Mouse (Mus musculus) CH12.LX (cell line): ENCODE measurements around the gene Mb. TPM values are rescaled to one million over a fixed set of nuclear protein-coding genes. Genes with fewer than 3 reads are reported as not detected.

Source experiments
- DNase-seq: peaks from one replicate; pipeline ENCODE4 v3.0.0-alpha.2; 2013; ENCODE audit errors: extremely low read depth
- H3K27ac ChIP-seq: 2 replicates; pipeline ENCODE4 v1.5.1; 2012; ENCODE audit warnings: low read depth, mild to moderate bottlenecking, control low read depth, moderate library complexity; ENCODE audit not compliant: insufficient read depth
- H3K27me3 ChIP-seq: replicated peaks from 2 replicates; pipeline ENCODE3; 2012; ENCODE audit warnings: inconsistent platforms
- H3K36me3 ChIP-seq, 2 experiments: replicated peaks in 1 of 2; 2 replicates each; pipeline versions ENCODE3 to v1.6.1; 2012; ENCODE audit warnings: inconsistent platforms in 1 of 2, low read length in 1 of 2, mild to moderate bottlenecking in 1 of 2, mixed read lengths in 1 of 2, moderate library complexity in 1 of 2; ENCODE audit not compliant: control insufficient read depth in 1 of 2, insufficient read depth in 1 of 2
- H3K4me1 ChIP-seq, 2 experiments: 2 replicates each; pipeline ENCODE4 v1.6.1; 2012; ENCODE audit warnings: inconsistent platforms in 1 of 2, moderate library complexity in 1 of 2; ENCODE audit not compliant: insufficient read depth in 2 of 2, control insufficient read depth in 1 of 2
- H3K4me2 ChIP-seq: 2 replicates; pipeline ENCODE4 v1.6.1; 2012; ENCODE audit warnings: low read depth, mild to moderate bottlenecking, control low read depth; ENCODE audit not compliant: poor library complexity, insufficient read depth, severe bottlenecking
- H3K4me3 ChIP-seq, 3 experiments: fragments of 150-350 bp in 1 of 3; sonication (generic) in 1 of 3; replicated peaks in 1 of 3; 2 replicates each; pipeline versions ENCODE3 to v1.5.1; 2011 to 2012; ENCODE audit warnings: low read depth in 2 of 3, low read length in 2 of 3, mild to moderate bottlenecking in 2 of 3, moderate library complexity in 2 of 3, control low read depth in 1 of 3, improper control_type of control experiment in 1 of 3, inconsistent platforms in 1 of 3, mixed read lengths in 1 of 3; ENCODE audit not compliant: poor library complexity in 1 of 3
- H3K79me2 ChIP-seq: replicated peaks from 2 replicates; pipeline ENCODE4 v1.6.1; 2012; ENCODE audit warnings: mild to moderate bottlenecking, moderate library complexity; ENCODE audit not compliant: control insufficient read depth, poor library complexity, insufficient read depth, severe bottlenecking; ENCODE audit errors: extremely low read depth
- H3K9ac ChIP-seq: 2 replicates; pipeline ENCODE4 v1.6.1; 2012; ENCODE audit warnings: low read depth, mild to moderate bottlenecking, control low read depth, moderate library complexity; ENCODE audit not compliant: insufficient read depth
- H3K9me3 ChIP-seq: replicated peaks from 2 replicates; pipeline ENCODE3; 2012; ENCODE audit warnings: low read length, inconsistent platforms, mixed read lengths
- CTCF ChIP-seq, 2 experiments: IDR thresholded peaks in 1 of 2; conservative IDR thresholded peaks in 1 of 2; 2 replicates each; pipeline ENCODE4 v1.5.1; 2011 to 2012; ENCODE audit warnings: low read depth in 2 of 2, low read length in 2 of 2, improper control_type of control experiment in 1 of 2, inconsistent platforms in 1 of 2, mild to moderate bottlenecking in 1 of 2, moderate library complexity in 1 of 2
- E2F4 ChIP-seq: IDR thresholded peaks from 2 replicates; pipeline ENCODE4 v1.6.1; 2011; ENCODE audit warnings: low read depth, low read length, improper control_type of control experiment; ENCODE audit not compliant: insufficient replicate concordance
- ETS1 ChIP-seq: conservative IDR thresholded peaks from 2 replicates; pipeline ENCODE4 v1.6.1; 2012; ENCODE audit warnings: low read depth, mild to moderate bottlenecking, inconsistent platforms, low read length, improper control_type of control experiment, moderate library complexity
- JUN ChIP-seq: IDR thresholded peaks from 2 replicates; pipeline ENCODE4 v1.6.1; 2011; ENCODE audit warnings: low read depth, mild to moderate bottlenecking, low read length, improper control_type of control experiment, moderate library complexity; ENCODE audit not compliant: insufficient read depth
- JUND ChIP-seq: conservative IDR thresholded peaks from 2 replicates; pipeline ENCODE4 v1.6.1; 2011; ENCODE audit warnings: low read depth, low read length, improper control_type of control experiment
- MAZ ChIP-seq: IDR thresholded peaks from 2 replicates; pipeline ENCODE4 v1.6.1; 2012; ENCODE audit warnings: low read depth, mild to moderate bottlenecking, inconsistent platforms, low read length, improper control_type of control experiment, moderate library complexity
- NELFE ChIP-seq: IDR thresholded peaks from 2 replicates; pipeline ENCODE4 v1.6.1; 2011; ENCODE audit warnings: low read depth, low read length, improper control_type of control experiment
- PAX5 ChIP-seq: IDR thresholded peaks from 2 replicates; pipeline ENCODE4 v1.6.1; 2012; ENCODE audit warnings: low read length, inconsistent platforms, mixed read lengths
- RAD21 ChIP-seq: IDR thresholded peaks from 2 replicates; pipeline ENCODE4 v1.6.1; 2011; ENCODE audit warnings: low read depth, mild to moderate bottlenecking, low read length, improper control_type of control experiment, moderate library complexity
- SIN3A ChIP-seq: IDR thresholded peaks from 2 replicates; pipeline ENCODE4 v1.6.1; 2012; ENCODE audit warnings: low read length, improper control_type of control experiment, inconsistent platforms
- UBTF ChIP-seq: IDR thresholded peaks from 2 replicates; pipeline ENCODE4 v1.6.1; 2012; ENCODE audit warnings: low read depth, mild to moderate bottlenecking, inconsistent platforms, low read length, improper control_type of control experiment, moderate library complexity
- USF1 ChIP-seq: IDR thresholded peaks from 2 replicates; pipeline ENCODE4 v1.6.1; 2014; ENCODE audit warnings: low read depth, mild to moderate bottlenecking, inconsistent platforms, low read length, improper control_type of control experiment
- USF2 ChIP-seq: conservative IDR thresholded peaks from 2 replicates; pipeline ENCODE4 v1.6.1; 2011; ENCODE audit warnings: low read depth, low read length, improper control_type of control experiment
- ZKSCAN1 ChIP-seq: IDR thresholded peaks from 2 replicates; pipeline ENCODE4 v1.6.1; 2012; ENCODE audit warnings: low read depth, inconsistent platforms, low read length, improper control_type of control experiment, borderline replicate concordance
- ZNF384 ChIP-seq: IDR thresholded peaks from 2 replicates; pipeline ENCODE4 v1.6.1; 2012; ENCODE audit warnings: low read depth, low read length, improper control_type of control experiment, inconsistent platforms
- dilution Hi-C: fragments of 300-500 bp; cut with MboI; formaldehyde crosslinking; loops from 2 replicates; pipeline ENCODE4 v1.14.3; 2020; ENCODE audit warnings: low sequenced_read_pairs; ENCODE audit not compliant: extremely low pct_unique_long_range_greater_than_20kb, extremely low pct_ligation_motif_present
- in situ Hi-C: fragments of 300-500 bp; cut with MboI; formaldehyde crosslinking; loops from 3 replicates; pipeline ENCODE4 v1.14.3; 2019; ENCODE audit warnings: low sequenced_read_pairs, low pct_ligation_motif_present, low pct_unique_long_range_greater_than_20kb, mixed read lengths
- polyA plus RNA-seq: library from polyadenylated mRNA; unstranded; fragments of >175 nt; gene quantifications from 2 replicates; pipeline ENCODE4 v1.2.1, GENCODE M21; 2012; ENCODE audit warnings: low read depth; ENCODE audit not compliant: insufficient read length
- total RNA-seq, 2 experiments: library from RNA; depleted of rRNA; stranded (reverse); fragments of 300-350 nt in 1 of 2; fragments of >200 nt in 1 of 2; gene quantifications; 2 replicates each; pipeline ENCODE4 v1.2.3; 2012 to 2014

Mb gene
- total and polyA plus RNA-seq, 3 experiments, result not detected

GRCm38 (mm10) chr15:77044597-77045320 is 5.7 kb downstream of the Mb start, which contains the start of gene Apol6:
Gene Apol6 (plus strand): TSS chr15:77044729.
- dilution Hi-C loops, result no loop called here

DNA sequence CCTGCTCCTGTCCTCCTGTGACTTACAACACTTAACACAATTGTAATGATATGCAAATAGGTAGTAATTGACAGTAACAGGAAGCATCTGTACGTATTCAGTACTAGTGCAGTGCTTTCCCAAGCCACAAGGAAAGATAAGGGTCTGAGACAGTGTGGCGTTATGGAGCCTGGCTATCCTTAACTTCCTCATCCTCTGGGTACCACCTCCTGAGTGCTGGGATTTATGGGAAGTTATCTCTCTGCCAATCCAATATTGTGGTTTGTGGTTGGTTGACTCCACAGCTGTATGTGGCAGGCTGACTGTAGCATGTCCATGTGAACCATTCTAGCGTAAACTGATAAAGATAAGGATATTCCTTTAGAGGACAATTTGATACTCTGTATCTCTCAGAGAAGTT is 9.7 kb downstream of the Mb start:
- H3K9me3 ChIP-seq, result peaks cover 2% of the 10 kb centered on the region
- TF ChIP-seq RAD21 (no peak), MAZ (no peak), ZKSCAN1 (no peak), E2F4 (no peak)
- TF ChIP-seq, all 38 proteins: peak for 0
- Histone ChIP-seq H3K27me3 (peaks cover 73% of the 10 kb centered on the region), H3K4me3 (no peak overlapping the region), H3K27ac (no peak overlapping the region), H3K4me2 (no peak overlapping the region), H3K4me1 (0 out of 4 replicates have a peak, but pooled peaks cover 0 to 2% of the 10 kb centered on the region in 2 experiments), H3K79me2 (no peaks in the 10 kb centered on the region), H3K36me3 (no peaks in the 10 kb centered on the region), H3K9ac (no peak overlapping the region)
- no peak for DNase-seq
- in situ Hi-C loops (no loop called here), dilution Hi-C loops (no loop called here)

More at GRCm38 (mm10) chr15:77044597-77045320, 5.7 kb downstream of the Mb start, which contains the start of gene Apol6:
- in situ Hi-C loops, result no loop called here
- TF ChIP-seq ZKSCAN1 (no peak), JUND (no peak), USF2 (no peak), UBTF (no peak)
- peaks cover 64% of the 10 kb centered on the region for H3K27me3 ChIP-seq
- no peaks in the 10 kb centered on the region for H3K4me1 ChIP-seq
- H3K4me2 ChIP-seq, result no peak within 1 kb of the TSS
- no peak within 1 kb of the TSS for H3K9ac ChIP-seq
- no peak within 1 kb of the TSS for H3K4me3 ChIP-seq
- H3K27ac ChIP-seq, result no peak within 1 kb of the TSS
- H3K36me3 ChIP-seq, result no peaks in the 10 kb centered on the region
- DNase-seq, result no peak
- H3K9me3 ChIP-seq, result peaks cover 2% of the 10 kb centered on the region
- no peaks in the 10 kb centered on the region for H3K79me2 ChIP-seq

DNA sequence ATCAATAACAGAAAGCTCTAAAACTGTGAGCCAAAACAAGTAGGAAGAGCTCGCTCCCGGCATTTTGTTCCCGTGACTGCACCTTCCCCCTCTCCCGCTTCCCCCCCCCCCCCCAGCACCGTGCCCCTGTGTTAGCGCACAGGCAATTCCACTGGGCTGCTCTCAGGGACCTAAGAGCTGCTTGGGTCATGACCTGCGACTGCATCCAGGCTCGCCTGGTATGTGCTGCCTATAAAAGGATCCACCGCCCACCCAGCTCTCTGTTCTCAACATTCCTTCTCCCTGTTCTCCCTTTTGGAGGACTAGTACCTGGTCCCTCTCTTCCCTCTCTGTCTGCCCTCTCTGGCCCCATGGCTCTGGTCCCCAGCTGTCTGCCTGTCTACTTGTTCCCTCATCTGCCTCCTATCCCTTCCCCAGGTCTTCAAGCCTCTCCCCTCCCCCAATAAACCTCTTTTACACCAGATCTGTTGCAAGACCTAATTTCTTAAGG is 11.2 kb downstream of the Mb start:
- no peak overlapping the region for H3K27ac ChIP-seq
- no peak overlapping the region for H3K4me2 ChIP-seq
- in situ Hi-C loops (no loop called here), dilution Hi-C loops (no loop called here)
- no peaks in the 10 kb centered on the region for H3K79me2 ChIP-seq
- peaks cover 2% of the 10 kb centered on the region for H3K9me3 ChIP-seq
- H3K36me3 ChIP-seq, result no peaks in the 10 kb centered on the region
- peaks cover 70% of the 10 kb centered on the region for H3K27me3 ChIP-seq
- 0 out of 4 replicates have a peak, but pooled peaks cover 0 to 2% of the 10 kb centered on the region in 2 experiments for H3K4me1 ChIP-seq
- no peak overlapping the region for H3K4me3 ChIP-seq
- DNase-seq, result no peak
- TF ChIP-seq RAD21 (no peak), JUN (no peak), E2F4 (no peak), PAX5 (no peak), NELFE (no peak), USF1 (no peak), ZNF384 (no peak), ETS1 (no peak), CTCF (conservative IDR thresholded peaks at IDR 0.05 in 1 of 2, IDR thresholded peaks at IDR 0.05 in 1 of 2; ENCODE audit: low read depth in 2 of 2, low read length in 2 of 2) (no peak), SIN3A (no peak)
- no peak overlapping the region for H3K9ac ChIP-seq
